Mouse (Mus musculus) ES-E14 (cell line): ENCODE data around the gene Ergic1. TPM values are rescaled to one million over a fixed set of nuclear protein-coding genes. Genes with fewer than 3 reads are reported as not detected.

Experiments
- DNase-seq: peaks from one replicate; pipeline ENCODE4 v3.0.0-alpha.2; 2013; ENCODE audit warnings: low read depth, low spot score
- H3K27ac ChIP-seq: 2 replicates; pipeline ENCODE4 v1.5.1; 2012; ENCODE audit warnings: low read depth, mild to moderate bottlenecking, low read length, moderate library complexity, mixed read lengths; ENCODE audit not compliant: poor library complexity, insufficient read depth, severe bottlenecking
- H3K36me3 ChIP-seq: 2 replicates; pipeline ENCODE4 v1.6.1; 2012; ENCODE audit warnings: mild to moderate bottlenecking, low read length, moderate library complexity, mixed read lengths; ENCODE audit not compliant: control insufficient read depth, poor library complexity, insufficient read depth, severe bottlenecking
- H3K4me1 ChIP-seq, 2 experiments: fragments of 150-350 bp in 1 of 2; sonication (generic) in 1 of 2; 2 replicates each; pipeline ENCODE4 v1.6.1; 2012; ENCODE audit warnings: low read length in 2 of 2, mild to moderate bottlenecking in 1 of 2, mixed read lengths in 1 of 2; ENCODE audit not compliant: control insufficient read depth in 2 of 2, insufficient read depth in 2 of 2, poor library complexity in 1 of 2
- H3K4me3 ChIP-seq, 2 experiments: fragments of 150-350 bp in 1 of 2; sonication (generic) in 1 of 2; 2 replicates each; pipeline ENCODE4 v1.5.1; 2012; ENCODE audit warnings: low read length in 2 of 2, low read depth in 1 of 2, mild to moderate bottlenecking in 1 of 2, mixed read lengths in 1 of 2; ENCODE audit not compliant: insufficient read depth in 1 of 2, poor library complexity in 1 of 2, severe bottlenecking in 1 of 2
- H3K9ac ChIP-seq: 2 replicates; pipeline ENCODE4 v1.6.1; 2012; ENCODE audit warnings: low read depth, mild to moderate bottlenecking, low read length, mixed read lengths; ENCODE audit not compliant: poor library complexity, insufficient read depth, severe bottlenecking
- H3K9me3 ChIP-seq: fragments of 150-350 bp; sonication (generic); 2 replicates; pipeline ENCODE4 v1.6.1; 2012; ENCODE audit warnings: low read depth, mild to moderate bottlenecking, low read length; ENCODE audit not compliant: control insufficient read depth, insufficient read depth
- CHD2 ChIP-seq: IDR thresholded peaks from 2 replicates; pipeline ENCODE4 v1.6.1; 2014; ENCODE audit warnings: mild to moderate bottlenecking, low read depth, low read length, inconsistent platforms
- HCFC1 ChIP-seq: IDR thresholded peaks from 2 replicates; pipeline ENCODE4 v1.6.1; 2012; ENCODE audit warnings: low read length, inconsistent platforms, borderline replicate concordance; ENCODE audit not compliant: insufficient read depth
- MAFK ChIP-seq: IDR thresholded peaks from 2 replicates; pipeline ENCODE4 v1.6.1; 2014; ENCODE audit warnings: mild to moderate bottlenecking, low read depth, low read length, inconsistent platforms; ENCODE audit not compliant: insufficient read depth
- ZC3H11A ChIP-seq: IDR thresholded peaks from 2 replicates; pipeline ENCODE4 v1.6.1; 2012; ENCODE audit warnings: low read depth, mild to moderate bottlenecking, inconsistent platforms, low read length, borderline replicate concordance
- ZNF384 ChIP-seq: IDR thresholded peaks from 2 replicates; pipeline ENCODE4 v1.6.1; 2012; ENCODE audit warnings: low read depth, low read length, inconsistent platforms
- in situ Hi-C, 2 experiments: fragments of 600-800 bp; cut with MboI; formaldehyde crosslinking; loops; one replicate each; pipeline ENCODE4 v1.15.1; 2025; ENCODE audit warnings: low sequenced_read_pairs in 2 of 2, inconsistent platforms in 1 of 2; ENCODE audit not compliant: unreplicated experiment in 2 of 2
- total RNA-seq: library from RNA; depleted of rRNA; stranded (reverse); fragments of 300-350 nt; gene quantifications from 2 replicates; pipeline ENCODE4 v1.2.3, GENCODE M21; 2012

Ergic1 gene
- total RNA-seq, 1 experiment, result 97.5 TPM

GRCm38 (mm10) chr17:26551104-26551503 is 10.2 kb upstream of the Ergic1 start:
- no peak for TF ChIP-seq MAFK
- TF ChIP-seq ZC3H11A, result no peak
- TF ChIP-seq ZNF384, result no peak
- TF ChIP-seq CHD2, result no peak
- no peak for TF ChIP-seq HCFC1
- Histone ChIP-seq H3K4me3 (no peak overlapping the region), H3K27ac (no peak overlapping the region), H3K9ac (no peak overlapping the region), H3K36me3 (no peaks in the 10 kb centered on the region), H3K9me3 (no peaks in the 10 kb centered on the region), H3K4me1 (peaks cover 8 to 32% of the 10 kb centered on the region in 2 experiments; a peak in 3 of 4 replicates)
- in situ Hi-C loops, result no loop called here
- DNase-seq, result no peak

GRCm38 (mm10) chr17:26553033-26553432 is 8.3 kb upstream of the Ergic1 start:
- Histone ChIP-seq H3K27ac (no peak overlapping the region), H3K9me3 (no peaks in the 10 kb centered on the region), H3K9ac (no peak overlapping the region), H3K4me3 (no peak overlapping the region), H3K36me3 (no peaks in the 10 kb centered on the region), H3K4me1 (peaks cover 6 to 29% of the 10 kb centered on the region in 2 experiments; a peak in 3 of 4 replicates)
- TF ChIP-seq MAFK, result no peak
- TF ChIP-seq HCFC1, result no peak
- no peak for TF ChIP-seq ZNF384
- no peak for TF ChIP-seq CHD2
- TF ChIP-seq ZC3H11A, result no peak
- in situ Hi-C loops, result no loop called here
- DNase-seq, result no peak

GRCm38 (mm10) chr17:26560526-26561289 is 581 bp upstream of the Ergic1 start:
- peak overlapping the region; percentile 64 to 88 for H3K4me3 ChIP-seq
- no peak overlapping the region for H3K27ac ChIP-seq
- no peaks in the 10 kb centered on the region for H3K9me3 ChIP-seq
- TF ChIP-seq ZNF384 (no peak), ZC3H11A (no peak), MAFK (no peak), HCFC1 (no peak)
- in situ Hi-C loops, result no loop called here
- H3K9ac ChIP-seq, result peak overlapping the region; percentile 82
- H3K4me1 ChIP-seq, result peaks cover 4 to 18% of the 10 kb centered on the region in 2 experiments; a peak in 1 of 4 replicates
- DNase-seq, result no peak
- H3K36me3 ChIP-seq, result peaks cover 10% of the 10 kb centered on the region; the same call in 1 of the 2 replicates

GRCm38 (mm10) chr17:26561651-26562181 is 427 bp downstream of the Ergic1 start, which contains the start of gene Dusp1:
TSS of gene Dusp1 (minus strand) at chr17:26562128.
- Histone ChIP-seq H3K36me3 (peaks cover 10% of the 10 kb centered on the region; the same call in 1 of the 2 replicates), H3K27ac (0 out of 2 replicates have a peak within 1 kb of the TSS, but pooled peaks have one; percentile 31), H3K4me3 (peak within 1 kb of the TSS; percentile 64 to 88), H3K9ac (peak within 1 kb of the TSS; percentile 82), H3K9me3 (no peaks in the 10 kb centered on the region), H3K4me1 (peaks cover 4 to 18% of the 10 kb centered on the region in 2 experiments; a peak in 1 of 4 replicates)
- in situ Hi-C loops, result no loop called here
- 0 out of 2 replicates have a peak, but pooled peaks have one; percentile 6 for TF ChIP-seq CHD2
- TF ChIP-seq HCFC1, result no peak
- no peak for TF ChIP-seq ZNF384
- no peak for DNase-seq
